Mouse (Mus musculus) midbrain, embryonic 11.5 days (tissue): ENCODE results near the gene R3hdm4. TPM values are rescaled to one million over a fixed set of nuclear protein-coding genes. Genes with fewer than 3 reads are reported as not detected.
"Not testable (repeated sequence)": the region's sequence is repeated elsewhere in the genome, so short reads cannot be mapped to it uniquely, and the experiment has no call there.

Experiments used
- ATAC-seq: fragments of 200-750 bp; cut with Nextera tagmentation; 2 replicates; pipeline ENCODE4 v1.8.0; 2017; ENCODE audit warnings: moderate TSS enrichment, moderate library complexity; ENCODE audit not compliant: low FRiP score
- DNase-seq: peaks from one replicate; pipeline ENCODE4 v3.0.0; 2015; ENCODE audit warnings: low spot score; ENCODE audit errors: missing footprints
- H3K27ac ChIP-seq: fragments of 300-500 bp; sonication (generic); 2 replicates; pipeline ENCODE4 v1.5.1; 2014; ENCODE audit warnings: low read depth, low read length
- H3K27me3 ChIP-seq: fragments of 300-500 bp; sonication (generic); 2 replicates; pipeline ENCODE4 v1.6.1; 2014; ENCODE audit warnings: mild to moderate bottlenecking, low read length, moderate library complexity, mixed read lengths; ENCODE audit not compliant: control insufficient read depth, insufficient read depth
- H3K36me3 ChIP-seq: fragments of 300-500 bp; sonication (generic); 2 replicates; pipeline ENCODE4 v1.6.1; 2014; ENCODE audit warnings: mild to moderate bottlenecking, low read length, moderate library complexity, mixed read lengths; ENCODE audit not compliant: control insufficient read depth, insufficient read depth
- H3K4me1 ChIP-seq: fragments of 300-500 bp; sonication (generic); 2 replicates; pipeline ENCODE4 v1.6.1; 2014; ENCODE audit warnings: low read length; ENCODE audit not compliant: control insufficient read depth, insufficient read depth
- H3K4me2 ChIP-seq: fragments of 300-500 bp; sonication (generic); 2 replicates; pipeline ENCODE4 v1.6.1; 2014; ENCODE audit warnings: mild to moderate bottlenecking, moderate library complexity
- H3K4me3 ChIP-seq: fragments of 300-500 bp; sonication (generic); 2 replicates; pipeline ENCODE4 v1.5.1; 2014; ENCODE audit warnings: low read depth, low read length
- H3K9ac ChIP-seq: fragments of 300-500 bp; sonication (generic); 2 replicates; pipeline ENCODE4 v1.6.1; 2014; ENCODE audit warnings: low read length
- H3K9me3 ChIP-seq: fragments of 300-500 bp; sonication (generic); 2 replicates; pipeline ENCODE4 v1.6.1; 2016; ENCODE audit warnings: low read length; ENCODE audit not compliant: control insufficient read depth
- WGBS: fragments of 180-500 bp; shearing (Covaris S2); extraction: QIAGEN DNeasy Blood & Tissue Kit; methylation state at CpG from one replicate; pipeline ENCODE4 v1.1.7; 2014; 5-methylcytosine and 5-hydroxymethylcytosine counted together
- polyA plus RNA-seq: library from polyadenylated mRNA; unstranded; fragments of >200 nt; fragmentation: Nextera tagmentation; extraction: Ambion mirVana; gene quantifications from 2 replicates; pipeline ENCODE4 v1.2.1, GENCODE M21; 2014

R3hdm4 gene
- polyA plus RNA-seq, 1 experiment from 2014 or later, result 135 TPM

- H3K9me3 ChIP-seq, result no peaks in the 10 kb centered on the region
- H3K4me1 ChIP-seq, result peaks cover 10% of the 10 kb centered on the region
- no peaks in the 10 kb centered on the region; the same call in 1 of the 2 replicates for H3K27me3 ChIP-seq
- DNase-seq (peak; percentile 100), ATAC-seq (peak; percentile 97)
- H3K4me2 ChIP-seq, result peak within 1 kb of the TSS; percentile 81
- H3K4me3 ChIP-seq, result peak within 1 kb of the TSS; percentile 94
- H3K9ac ChIP-seq, result peak within 1 kb of the TSS; percentile 86
- peaks cover 15% of the 10 kb centered on the region for H3K36me3 ChIP-seq
- WGBS, result under 1% methylated on average over 61 of the region's 61 CpGs
- H3K27ac ChIP-seq, result no peak within 1 kb of the TSS
These were observed 39.0 kb upstream of the R3hdm4 start, which contains the start of gene Wdr18 for GRCm38 (mm10) chr10:79959847-79960601. Gene Wdr18 (plus strand): TSS chr10:79960152.

- not testable (repeated sequence) for H3K36me3 ChIP-seq, H3K27me3 ChIP-seq, DNase-seq, ATAC-seq, H3K27ac ChIP-seq, H3K4me3 ChIP-seq, H3K9ac ChIP-seq, H3K9me3 ChIP-seq
- H3K4me2 ChIP-seq, result peak overlapping the region; percentile 20
- WGBS, result 37% methylated on average over 10 of the region's 10 CpGs
- H3K4me1 ChIP-seq, result peaks cover 10% of the 10 kb centered on the region
These were observed 38.4 kb upstream of the R3hdm4 start for GRCm38 (mm10) chr10:79959412-79959811.

GRCm38 (mm10) chr10:79958140-79958816 is 37.3 kb upstream of the R3hdm4 start:
- Histone ChIP-seq H3K9me3 (no peaks in the 10 kb centered on the region), H3K27ac (no peak overlapping the region), H3K4me3 (no peak overlapping the region), H3K36me3 (peaks cover 9% of the 10 kb centered on the region), H3K4me1 (peaks cover 10% of the 10 kb centered on the region), H3K27me3 (no peaks in the 10 kb centered on the region; the same call in 1 of the 2 replicates), H3K9ac (no peak overlapping the region), H3K4me2 (0 out of 2 replicates have a peak overlapping the region, but pooled peaks have one; percentile 10)
- ATAC-seq (no peak), DNase-seq (peak; percentile 96)
- 12% methylated on average over 21 of the region's 21 CpGs for WGBS

GRCm38 (mm10) chr10:79956643-79957154 is 35.7 kb upstream of the R3hdm4 start:
- no peak overlapping the region for H3K4me2 ChIP-seq
- peaks cover 10% of the 10 kb centered on the region for H3K4me1 ChIP-seq
- peaks cover 4% of the 10 kb centered on the region; the same call in 1 of the 2 replicates for H3K36me3 ChIP-seq
- no peak overlapping the region for H3K4me3 ChIP-seq
- H3K27ac ChIP-seq, result no peak overlapping the region
- DNase-seq (no peak), ATAC-seq (no peak)
- H3K27me3 ChIP-seq, result no peaks in the 10 kb centered on the region; the same call in 1 of the 2 replicates
- 10% methylated on average over 4 of the region's 4 CpGs for WGBS
- H3K9me3 ChIP-seq, result no peaks in the 10 kb centered on the region
- no peak overlapping the region for H3K9ac ChIP-seq

GRCm38 (mm10) chr10:79955691-79956090 is 34.7 kb upstream of the R3hdm4 start:
- Histone ChIP-seq H3K27ac (no peak overlapping the region), H3K4me2 (no peak overlapping the region), H3K9me3 (no peaks in the 10 kb centered on the region), H3K4me3 (no peak overlapping the region), H3K9ac (no peak overlapping the region), H3K27me3 (no peaks in the 10 kb centered on the region; the same call in 1 of the 2 replicates), H3K36me3 (no peaks in the 10 kb centered on the region), H3K4me1 (peaks cover 6% of the 10 kb centered on the region)
- no peak for ATAC-seq
- no peak for DNase-seq
- WGBS, result 70% methylated on average over 9 of the region's 9 CpGs

GRCm38 (mm10) chr10:79953946-79954345 is 32.9 kb upstream of the R3hdm4 start:
- ATAC-seq (no peak), DNase-seq (no peak)
- H3K27me3 ChIP-seq, result no peaks in the 10 kb centered on the region; the same call in 1 of the 2 replicates
- no peak overlapping the region for H3K27ac ChIP-seq
- H3K4me2 ChIP-seq, result no peak overlapping the region
- H3K4me3 ChIP-seq, result no peak overlapping the region
- WGBS, result 87% methylated on average over 6 of the region's 6 CpGs
- 0 out of 2 replicates have a peak, but pooled peaks cover 2% of the 10 kb centered on the region for H3K4me1 ChIP-seq
- H3K9me3 ChIP-seq, result no peaks in the 10 kb centered on the region
- no peak overlapping the region for H3K9ac ChIP-seq
- no peaks in the 10 kb centered on the region for H3K36me3 ChIP-seq

- Histone ChIP-seq H3K9me3 (no peaks in the 10 kb centered on the region), H3K4me1 (peaks cover 16% of the 10 kb centered on the region), H3K4me3 (no peak overlapping the region), H3K27me3 (no peaks in the 10 kb centered on the region; the same call in 1 of the 2 replicates), H3K9ac (no peak overlapping the region), H3K4me2 (no peak overlapping the region), H3K36me3 (no peaks in the 10 kb centered on the region), H3K27ac (no peak overlapping the region)
- DNase-seq (no peak), ATAC-seq (no peak)
- 86% methylated on average over 18 of the region's 18 CpGs for WGBS
These were observed 29.7 kb upstream of the R3hdm4 start for GRCm38 (mm10) chr10:79950661-79951060.

- Histone ChIP-seq H3K4me2 (no peak overlapping the region), H3K27me3 (no peaks in the 10 kb centered on the region; the same call in 1 of the 2 replicates), H3K9me3 (no peaks in the 10 kb centered on the region), H3K27ac (no peak overlapping the region), H3K9ac (no peak overlapping the region), H3K4me1 (peaks cover 19% of the 10 kb centered on the region), H3K4me3 (no peak overlapping the region), H3K36me3 (no peaks in the 10 kb centered on the region)
- ATAC-seq, result no peak
- 93% methylated on average over 4 of the region's 4 CpGs for WGBS
- DNase-seq, result no peak
These were observed 28.9 kb upstream of the R3hdm4 start for GRCm38 (mm10) chr10:79949873-79950272.

- Histone ChIP-seq H3K27ac (no peak overlapping the region; the same call in 1 of the 2 replicates), H3K27me3 (no peaks in the 10 kb centered on the region), H3K4me3 (no peak overlapping the region), H3K4me1 (peaks cover 23% of the 10 kb centered on the region), H3K36me3 (no peaks in the 10 kb centered on the region), H3K4me2 (no peak overlapping the region), H3K9me3 (no peaks in the 10 kb centered on the region), H3K9ac (no peak overlapping the region)
- DNase-seq, result no peak
- no peak for ATAC-seq
- 84% methylated on average over 6 of the region's 6 CpGs for WGBS
These were observed 26.5 kb upstream of the R3hdm4 start for GRCm38 (mm10) chr10:79947502-79947901.
